Mouse (Mus musculus) liver, embryonic 12.5 days (tissue): Measurements from ENCODE around the gene Wwox. TPM values are rescaled to one million over a fixed set of nuclear protein-coding genes. Genes with fewer than 3 reads are reported as not detected.

Experiments used
- ATAC-seq: fragments of 200-750 bp; cut with Nextera tagmentation; 2 replicates; pipeline ENCODE4 v1.8.0; 2017; ENCODE audit warnings: moderate number of reproducible peaks, mild to moderate bottlenecking, moderate library complexity
- H3K27ac ChIP-seq: fragments of 300-500 bp; sonication (generic); 2 replicates; pipeline ENCODE4 v1.5.1; 2016; ENCODE audit warnings: mild to moderate bottlenecking
- H3K27me3 ChIP-seq: fragments of 300-500 bp; sonication (generic); replicated peaks from 2 replicates; pipeline ENCODE4 v1.6.1; 2016; ENCODE audit warnings: mild to moderate bottlenecking, moderate library complexity
- H3K36me3 ChIP-seq: fragments of 300-500 bp; sonication (generic); 2 replicates; pipeline ENCODE4 v1.6.1; 2016; ENCODE audit warnings: mild to moderate bottlenecking, moderate library complexity
- H3K4me1 ChIP-seq: fragments of 300-500 bp; sonication (generic); 2 replicates; pipeline ENCODE4 v1.6.1; 2016
- H3K4me2 ChIP-seq: fragments of 300-500 bp; sonication (generic); 2 replicates; pipeline ENCODE4 v1.6.1; 2016; ENCODE audit warnings: mild to moderate bottlenecking, moderate library complexity
- H3K4me3 ChIP-seq: fragments of 300-500 bp; sonication (generic); 2 replicates; pipeline ENCODE4 v1.5.1; 2016; ENCODE audit warnings: mild to moderate bottlenecking, moderate library complexity
- H3K9ac ChIP-seq: fragments of 300-500 bp; sonication (generic); 2 replicates; pipeline ENCODE4 v1.6.1; 2016; ENCODE audit warnings: mild to moderate bottlenecking, moderate library complexity
- H3K9me3 ChIP-seq: fragments of 300-500 bp; sonication (generic); replicated peaks from 2 replicates; pipeline ENCODE4 v1.6.1; 2016; ENCODE audit warnings: mild to moderate bottlenecking, moderate library complexity
- WGBS: fragments of 180-500 bp; shearing (Covaris S2); methylation state at CpG from one replicate; pipeline ENCODE4 v1.1.7; 2016; ENCODE audit not compliant: insufficient replicate concordance; 5-methylcytosine and 5-hydroxymethylcytosine counted together
- polyA plus RNA-seq: library from polyadenylated mRNA; unstranded; fragments of >200 nt; fragmentation: Nextera tagmentation; extraction: Ambion mirVana; gene quantifications from 2 replicates; pipeline ENCODE4 v1.2.1, GENCODE M21; 2016

The Wwox gene
- polyA plus RNA-seq, 1 experiment from 2014 or later: 5.2 TPM

DNA sequence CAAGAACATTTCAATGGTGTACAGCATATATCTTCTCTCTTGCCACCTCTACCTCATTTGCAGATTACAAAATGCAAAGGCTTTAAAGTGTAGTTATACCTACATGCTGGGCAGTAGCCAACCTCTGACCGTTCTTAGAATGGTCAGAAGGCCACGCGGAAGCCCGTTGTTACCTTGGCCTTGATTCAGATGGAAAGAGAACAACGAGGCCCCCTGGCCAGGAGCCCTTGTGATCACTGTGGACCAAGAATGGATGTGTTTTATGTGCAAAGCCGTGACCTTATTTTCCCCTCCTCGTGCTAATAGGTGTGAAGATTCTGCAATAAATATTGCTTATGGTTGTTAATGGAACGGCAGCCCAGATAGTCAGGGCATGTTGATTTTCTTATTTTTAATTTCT lies 582.3 kb downstream of the Wwox start:
- Histone ChIP-seq H3K27me3 (no peaks in the 10 kb centered on the region), H3K27ac (no peak overlapping the region), H3K4me3 (no peak overlapping the region), H3K36me3 (no peaks in the 10 kb centered on the region), H3K9ac (no peak overlapping the region), H3K4me1 (no peaks in the 10 kb centered on the region), H3K4me2 (no peak overlapping the region), H3K9me3 (no peaks in the 10 kb centered on the region)
- 77% methylated on average over 8 of the region's 8 CpGs for WGBS
- ATAC-seq: no peak

DNA sequence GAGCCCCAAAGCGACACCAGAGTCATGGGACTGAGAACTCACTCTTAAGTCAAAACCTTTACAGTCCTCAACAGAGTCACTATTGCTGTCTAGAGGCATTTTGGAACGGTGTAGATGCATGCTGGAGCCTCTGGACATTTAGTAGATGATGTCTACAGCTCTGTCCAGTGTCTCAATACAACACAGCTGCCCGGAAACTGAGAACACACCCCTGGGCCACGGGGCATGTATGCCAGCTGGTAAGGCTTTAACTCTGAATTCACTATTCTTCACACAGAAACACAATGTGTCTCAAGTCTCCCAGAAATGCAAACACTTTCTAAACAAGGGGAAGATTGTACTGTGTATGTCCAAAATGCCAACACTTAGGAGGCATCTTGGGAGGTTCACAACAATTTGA lies 584.6 kb downstream of the Wwox start:
- Histone ChIP-seq H3K4me2 (no peak overlapping the region), H3K9me3 (no peaks in the 10 kb centered on the region), H3K9ac (no peak overlapping the region), H3K27me3 (no peaks in the 10 kb centered on the region), H3K4me3 (no peak overlapping the region), H3K4me1 (no peaks in the 10 kb centered on the region), H3K27ac (no peak overlapping the region), H3K36me3 (no peaks in the 10 kb centered on the region)
- ATAC-seq: no peak
- WGBS: 72% methylated on average over 4 of the region's 4 CpGs

- H3K9ac ChIP-seq: no peak overlapping the region
- no peak for ATAC-seq
- no peak overlapping the region for H3K4me3 ChIP-seq
- no peaks in the 10 kb centered on the region for H3K9me3 ChIP-seq
- no peaks in the 10 kb centered on the region for H3K27me3 ChIP-seq
- H3K4me1 ChIP-seq: no peaks in the 10 kb centered on the region
- H3K27ac ChIP-seq: no peak overlapping the region
- no peaks in the 10 kb centered on the region for H3K36me3 ChIP-seq
- no peak overlapping the region for H3K4me2 ChIP-seq
- 72% methylated on average over 10 of the region's 10 CpGs for WGBS
Measured at GRCm38 (mm10) chr8:115025390-115026098, 586.1 kb downstream of the Wwox start.

DNA sequence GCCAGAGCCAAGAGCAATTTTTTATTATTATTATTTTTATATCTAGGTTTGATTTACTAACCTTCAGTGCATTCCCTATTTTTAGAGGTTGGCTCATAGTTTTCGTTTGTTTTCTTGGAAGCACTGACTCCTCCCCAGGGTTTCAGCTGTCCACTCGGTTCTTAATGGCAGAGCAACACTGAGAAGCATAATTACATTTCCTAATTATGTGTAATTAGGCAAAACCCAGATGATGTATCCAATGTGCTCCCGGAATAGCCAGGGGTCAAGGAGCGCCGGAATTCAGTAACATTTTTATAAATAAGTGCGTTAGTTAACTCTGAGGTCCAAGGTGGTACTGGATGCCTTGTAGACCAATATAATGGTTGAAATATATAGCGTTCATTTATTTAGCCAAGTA lies 586.7 kb downstream of the Wwox start:
- H3K27me3 ChIP-seq: no peaks in the 10 kb centered on the region
- H3K27ac ChIP-seq: no peak overlapping the region
- H3K9me3 ChIP-seq: no peaks in the 10 kb centered on the region
- no peaks in the 10 kb centered on the region for H3K4me1 ChIP-seq
- no peak overlapping the region for H3K4me2 ChIP-seq
- WGBS: 74% methylated on average over 7 of the region's 7 CpGs
- H3K4me3 ChIP-seq: no peak overlapping the region
- H3K9ac ChIP-seq: no peak overlapping the region
- H3K36me3 ChIP-seq: no peaks in the 10 kb centered on the region
- no peak for ATAC-seq

DNA sequence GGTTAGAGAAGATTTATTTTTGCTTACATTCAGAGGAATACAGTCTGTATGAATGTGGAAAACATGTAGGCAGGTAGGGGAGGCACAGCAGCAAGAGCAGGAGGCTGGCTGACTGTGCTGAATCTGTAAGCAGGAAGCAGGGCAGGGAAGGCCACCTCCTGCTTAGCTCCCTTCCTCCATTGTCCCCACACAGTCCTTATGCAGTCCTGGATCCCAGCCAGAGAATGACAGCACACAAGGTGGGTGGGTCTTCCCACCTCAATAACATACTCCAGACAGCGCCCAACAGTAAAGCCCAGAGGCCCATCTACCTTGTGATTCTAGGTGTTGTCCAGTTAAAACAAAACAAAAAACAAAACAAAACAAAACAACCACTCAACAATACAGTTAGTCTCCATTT lies 593.7 kb downstream of the Wwox start:
- H3K27ac ChIP-seq: no peak overlapping the region
- no peaks in the 10 kb centered on the region for H3K27me3 ChIP-seq
- no peak overlapping the region for H3K4me2 ChIP-seq
- ATAC-seq: no peak
- H3K4me1 ChIP-seq: no peaks in the 10 kb centered on the region
- no peak overlapping the region for H3K4me3 ChIP-seq
- no peaks in the 10 kb centered on the region for H3K9me3 ChIP-seq
- no peak overlapping the region for H3K9ac ChIP-seq
- 79% methylated on average over 1 of the region's 1 CpGs for WGBS
- no peaks in the 10 kb centered on the region for H3K36me3 ChIP-seq

GRCm38 (mm10) chr8:115036016-115036415 lies 596.6 kb downstream of the Wwox start:
- ATAC-seq: no peak
- Histone ChIP-seq H3K9ac (no peak overlapping the region), H3K4me1 (no peaks in the 10 kb centered on the region), H3K36me3 (no peaks in the 10 kb centered on the region), H3K9me3 (no peaks in the 10 kb centered on the region), H3K27me3 (no peaks in the 10 kb centered on the region), H3K4me2 (no peak overlapping the region), H3K27ac (no peak overlapping the region), H3K4me3 (no peak overlapping the region)
- 66% methylated on average over 9 of the region's 9 CpGs for WGBS

DNA sequence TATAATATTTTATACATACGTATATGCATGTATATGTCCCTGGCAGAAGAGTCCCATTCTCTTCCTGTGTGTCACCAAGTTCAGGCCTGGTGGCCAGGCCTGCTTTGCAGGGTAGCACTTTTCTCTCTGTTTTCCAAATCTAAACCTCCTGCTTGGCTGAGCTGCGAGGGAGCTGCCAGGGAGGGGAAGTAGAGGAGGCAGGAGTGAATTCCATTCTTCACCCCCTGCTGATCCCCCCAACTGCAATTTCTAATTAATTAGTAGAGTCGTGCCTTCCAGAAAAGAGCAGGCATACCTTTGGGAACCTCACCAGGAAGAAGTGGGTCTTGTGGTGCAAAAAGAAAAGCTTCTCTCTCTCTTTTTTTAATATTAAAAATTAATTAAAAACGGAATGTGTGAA lies 599.0 kb downstream of the Wwox start:
- 42% methylated on average over 4 of the region's 4 CpGs for WGBS
- no peaks in the 10 kb centered on the region for H3K9me3 ChIP-seq
- no peak overlapping the region for H3K9ac ChIP-seq
- H3K4me2 ChIP-seq: no peak overlapping the region
- H3K4me1 ChIP-seq: no peaks in the 10 kb centered on the region
- H3K36me3 ChIP-seq: no peaks in the 10 kb centered on the region
- no peak overlapping the region for H3K27ac ChIP-seq
- no peak overlapping the region for H3K4me3 ChIP-seq
- H3K27me3 ChIP-seq: no peaks in the 10 kb centered on the region
- no peak for ATAC-seq

DNA sequence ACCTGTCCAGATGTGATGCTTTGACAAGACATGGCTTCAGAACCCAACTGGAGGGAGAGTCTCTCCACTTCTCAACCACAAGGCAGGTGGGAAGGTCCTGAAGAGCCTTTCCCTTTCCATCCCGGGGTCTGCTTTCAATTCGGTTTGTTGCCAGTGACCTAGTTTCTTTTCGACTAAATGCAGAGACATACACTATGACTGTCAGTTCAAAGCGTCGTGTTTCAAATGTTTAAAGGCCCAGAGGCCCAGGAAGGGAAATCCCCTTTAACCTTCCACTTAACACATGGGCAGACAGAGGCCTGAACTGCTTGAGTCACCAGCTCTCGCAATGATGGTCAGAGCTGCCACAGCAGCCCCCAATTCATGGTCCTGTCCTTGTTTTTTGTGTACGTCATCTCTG lies 606.3 kb downstream of the Wwox start:
- H3K9me3 ChIP-seq: no peaks in the 10 kb centered on the region
- no peaks in the 10 kb centered on the region for H3K27me3 ChIP-seq
- no peaks in the 10 kb centered on the region for H3K36me3 ChIP-seq
- H3K27ac ChIP-seq: no peak overlapping the region
- no peak overlapping the region for H3K4me2 ChIP-seq
- 65% methylated on average over 7 of the region's 7 CpGs for WGBS
- H3K4me1 ChIP-seq: no peaks in the 10 kb centered on the region
- ATAC-seq: no peak
- no peak overlapping the region for H3K4me3 ChIP-seq
- no peak overlapping the region for H3K9ac ChIP-seq

GRCm38 (mm10) chr8:115046496-115046895 lies 607.0 kb downstream of the Wwox start:
- Histone ChIP-seq H3K4me3 (no peak overlapping the region), H3K36me3 (no peaks in the 10 kb centered on the region), H3K27me3 (no peaks in the 10 kb centered on the region), H3K27ac (no peak overlapping the region), H3K4me2 (no peak overlapping the region), H3K9me3 (no peaks in the 10 kb centered on the region), H3K9ac (no peak overlapping the region), H3K4me1 (no peaks in the 10 kb centered on the region)
- WGBS: 50% methylated on average over 4 of the region's 4 CpGs
- ATAC-seq: peak; percentile 40

DNA sequence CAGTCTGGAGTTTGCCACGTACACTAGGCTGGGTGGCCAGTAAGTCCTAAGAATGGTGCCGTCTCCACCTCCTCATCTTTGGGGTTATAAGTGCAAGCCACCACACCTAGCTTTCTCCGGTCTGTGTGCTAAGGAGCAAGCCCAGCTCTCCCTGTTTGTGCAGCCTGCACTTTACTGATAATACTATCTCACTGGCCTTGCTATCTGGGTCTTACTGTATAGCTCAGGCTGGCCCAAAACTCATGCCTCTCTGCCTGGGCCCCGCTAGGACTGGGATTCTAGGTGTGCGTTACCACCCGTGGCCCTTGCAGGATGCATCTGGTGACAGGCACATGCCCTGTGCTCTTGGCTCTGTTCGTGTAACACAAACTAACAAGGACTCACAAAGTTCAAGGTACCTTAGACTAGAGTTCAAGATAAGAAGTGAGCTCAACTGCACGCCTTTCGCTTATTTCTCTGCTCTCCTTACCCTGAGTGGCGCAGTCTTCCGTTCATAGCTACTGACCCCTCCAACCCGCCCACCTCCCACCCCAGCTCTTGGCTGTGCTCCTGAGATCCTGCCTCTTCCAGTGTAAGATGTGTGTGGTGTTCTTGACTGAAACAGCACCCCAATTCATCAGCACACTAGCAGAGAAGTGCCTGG lies 618.9 kb downstream of the Wwox start:
- peak overlapping the region; percentile 17; the same call in 1 of the 2 replicates for H3K9ac ChIP-seq
- no peaks in the 10 kb centered on the region for H3K27me3 ChIP-seq
- ATAC-seq: peak; percentile 99
- H3K27ac ChIP-seq: peak overlapping the region; percentile 64; the same call in 1 of the 2 replicates
- peak overlapping the region; percentile 32; the same call in 1 of the 2 replicates for H3K4me2 ChIP-seq
- H3K4me3 ChIP-seq: no peak overlapping the region
- WGBS: 54% methylated on average over 12 of the region's 12 CpGs
- H3K36me3 ChIP-seq: no peaks in the 10 kb centered on the region
- peaks cover 24% of the 10 kb centered on the region for H3K4me1 ChIP-seq
- no peaks in the 10 kb centered on the region for H3K9me3 ChIP-seq

DNA sequence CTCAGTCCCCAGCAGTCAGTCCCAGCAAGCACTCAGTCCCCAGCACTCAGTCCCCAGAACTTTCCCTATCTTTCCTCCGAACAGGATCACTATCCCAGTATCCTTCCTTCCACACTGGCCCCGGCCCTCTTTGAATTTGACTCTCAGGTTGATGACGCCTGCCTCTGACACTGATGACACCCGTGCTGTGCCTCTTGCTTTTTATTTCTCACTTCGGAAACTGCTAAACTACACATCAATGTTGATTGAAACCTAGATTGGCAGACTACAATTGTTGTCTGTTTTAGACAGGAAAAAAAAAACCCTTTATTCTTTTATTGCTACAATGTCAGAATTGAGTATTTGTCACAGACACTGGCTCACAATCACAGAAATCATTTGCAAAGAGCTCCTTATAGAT lies 624.2 kb downstream of the Wwox start:
- 69% methylated on average over 5 of the region's 5 CpGs for WGBS
- no peak for ATAC-seq
- H3K27me3 ChIP-seq: no peaks in the 10 kb centered on the region
- H3K9me3 ChIP-seq: no peaks in the 10 kb centered on the region
- H3K4me1 ChIP-seq: peaks cover 33% of the 10 kb centered on the region
- H3K9ac ChIP-seq: no peak overlapping the region
- no peak overlapping the region for H3K4me3 ChIP-seq
- H3K27ac ChIP-seq: no peak overlapping the region
- no peaks in the 10 kb centered on the region for H3K36me3 ChIP-seq
- no peak overlapping the region for H3K4me2 ChIP-seq

GRCm38 (mm10) chr8:115064691-115065090 lies 625.2 kb downstream of the Wwox start:
- Histone ChIP-seq H3K4me3 (no peak overlapping the region), H3K36me3 (no peaks in the 10 kb centered on the region), H3K4me1 (peaks cover 35% of the 10 kb centered on the region), H3K27ac (no peak overlapping the region), H3K4me2 (no peak overlapping the region), H3K9ac (no peak overlapping the region), H3K9me3 (no peaks in the 10 kb centered on the region), H3K27me3 (no peaks in the 10 kb centered on the region)
- WGBS: 76% methylated on average over 15 of the region's 15 CpGs
- no peak for ATAC-seq
